Mouse (Mus musculus) megakaryocyte, embryonic 14.5 days (primary cell): ENCODE results near the gene Shld2.

Experiments used
- FLI1 ChIP-seq: IDR thresholded peaks from 2 replicates; pipeline ENCODE4 v1.6.1; 2012; ENCODE audit warnings: low read length, inconsistent platforms, mixed read lengths
- GATA1 ChIP-seq: IDR thresholded peaks from 3 replicates; pipeline ENCODE4 v1.6.1; 2012; ENCODE audit warnings: mixed read lengths, low read length, inconsistent platforms, borderline replicate concordance

GRCm38 (mm10) chr14:34268046-34268445 lies 42.2 kb downstream of the Shld2 start:
- TF ChIP-seq GATA1, result no peak
- TF ChIP-seq FLI1, result no peak
